Mouse (Mus musculus): ENCODE results near the gene Dpm1.

- TF ChIP-seq GATA1 (IDR thresholded peaks at IDR 0.05; ENCODE audit: borderline replicate concordance, low read length) (no peak), FLI1 (IDR thresholded peaks at IDR 0.05; ENCODE audit: low read length) (no peak)
These were observed 1.0 kb downstream of the Dpm1 start for GRCm38 (mm10) chr2:168229116-168230025.

Data from megakaryocyte, embryonic 14.5 days (primary cell).